Mouse (Mus musculus) limb, embryonic 15.5 days (tissue): ENCODE measurements at regions not wholly inside any gene's neighbourhood (a gene's known extent, or its start where the extent isn't known, plus 50 kb on each side); places are given as distances from the start of the nearest gene placed in this dataset.
A peak's percentile ranks its signal among the peaks of the same experiment; 100 is the strongest.
"Not testable (repeated sequence)": the region's sequence is repeated elsewhere in the genome, so short reads cannot be mapped to it uniquely, and the experiment has no call there.

Experiments
- ATAC-seq: fragments of 200-750 bp; cut with Nextera tagmentation; 2 replicates; pipeline ENCODE4 v1.8.0; 2017; ENCODE audit warnings: low read depth, moderate TSS enrichment; ENCODE audit not compliant: insufficient number of reproducible peaks, low FRiP score, low TSS enrichment
- H3K27ac ChIP-seq: fragments of 300-500 bp; sonication (generic); 2 replicates; pipeline ENCODE4 v1.5.1; 2015; ENCODE audit warnings: moderate library complexity, mild to moderate bottlenecking, inconsistent platforms
- H3K27me3 ChIP-seq: fragments of 300-500 bp; sonication (generic); 2 replicates; pipeline ENCODE4 v1.6.1; 2015; ENCODE audit warnings: inconsistent platforms
- H3K36me3 ChIP-seq: fragments of 300-500 bp; sonication (generic); 2 replicates; pipeline ENCODE4 v1.6.1; 2015; ENCODE audit warnings: inconsistent platforms
- H3K4me1 ChIP-seq: fragments of 300-500 bp; sonication (generic); 2 replicates; pipeline ENCODE4 v1.6.1; 2015; ENCODE audit warnings: inconsistent platforms
- H3K4me2 ChIP-seq: fragments of 300-500 bp; sonication (generic); 2 replicates; pipeline ENCODE4 v1.6.1; 2015; ENCODE audit warnings: mild to moderate bottlenecking, inconsistent platforms
- H3K4me3 ChIP-seq: fragments of 300-500 bp; sonication (generic); 2 replicates; pipeline ENCODE4 v1.5.1; 2015; ENCODE audit warnings: mild to moderate bottlenecking, inconsistent platforms
- H3K9ac ChIP-seq: fragments of 300-500 bp; sonication (generic); 2 replicates; pipeline ENCODE4 v1.6.1; 2015; ENCODE audit warnings: inconsistent platforms
- H3K9me3 ChIP-seq: fragments of 300-500 bp; sonication (generic); 2 replicates; pipeline ENCODE4 v1.6.1; 2016; ENCODE audit warnings: inconsistent platforms
- WGBS: fragments of 180-500 bp; shearing (Covaris S2); methylation state at CpG from one replicate; pipeline ENCODE4 v1.1.7; 2015; 5-methylcytosine and 5-hydroxymethylcytosine counted together

- Histone ChIP-seq H3K4me1 (peaks cover 10% of the 10 kb centered on the region), H3K36me3 (no peaks in the 10 kb centered on the region), H3K27me3 (no peaks in the 10 kb centered on the region), H3K27ac (no peak overlapping the region), H3K9ac (no peak overlapping the region), H3K9me3 (no peaks in the 10 kb centered on the region), H3K4me3 (no peak overlapping the region), H3K4me2 (no peak overlapping the region)
- ATAC-seq: no peak
- 26% methylated on average over 4 of the region's 4 CpGs for WGBS
Observed at GRCm38 (mm10) chr8:78057357-78057756, 155.7 kb upstream of the Ttc29 start.

- 40% methylated on average over 9 of the region's 9 CpGs for WGBS
- ATAC-seq: no peak
- 0 out of 2 replicates have a peak overlapping the region, but pooled peaks have one; percentile 24 for H3K4me2 ChIP-seq
- peak overlapping the region; percentile 57 for H3K27ac ChIP-seq
- no peak overlapping the region for H3K9ac ChIP-seq
- no peak overlapping the region for H3K4me3 ChIP-seq
- peaks cover 29% of the 10 kb centered on the region for H3K4me1 ChIP-seq
- H3K9me3 ChIP-seq: no peaks in the 10 kb centered on the region
- H3K36me3 ChIP-seq: no peaks in the 10 kb centered on the region
- H3K27me3 ChIP-seq: no peaks in the 10 kb centered on the region
Observed at GRCm38 (mm10) chr8:78061827-78062719, 151.0 kb upstream of the Ttc29 start.

- Histone ChIP-seq H3K4me2 (peak overlapping the region; percentile 52), H3K9me3 (no peaks in the 10 kb centered on the region), H3K9ac (no peak overlapping the region), H3K4me1 (peaks cover 29% of the 10 kb centered on the region), H3K36me3 (no peaks in the 10 kb centered on the region), H3K4me3 (peak overlapping the region; percentile 25), H3K27ac (0 out of 2 replicates have a peak overlapping the region, but pooled peaks have one; percentile 57), H3K27me3 (0 out of 2 replicates have a peak, but pooled peaks cover 4% of the 10 kb centered on the region)
- 7% methylated on average over 13 of the region's 13 CpGs for WGBS
- 0 out of 2 replicates have a peak, but pooled peaks have one; percentile 48 for ATAC-seq
Observed at GRCm38 (mm10) chr8:78063529-78063928, 149.6 kb upstream of the Ttc29 start.

GRCm38 (mm10) chr8:78064161-78064560 is 148.9 kb upstream of the Ttc29 start:
- no peak for ATAC-seq
- Histone ChIP-seq H3K9ac (no peak overlapping the region), H3K4me1 (peaks cover 33% of the 10 kb centered on the region), H3K4me2 (peak overlapping the region; percentile 52), H3K9me3 (no peaks in the 10 kb centered on the region), H3K4me3 (peak overlapping the region; percentile 25), H3K27ac (no peak overlapping the region), H3K36me3 (no peaks in the 10 kb centered on the region), H3K27me3 (0 out of 2 replicates have a peak, but pooled peaks cover 4% of the 10 kb centered on the region)
- 27% methylated on average over 13 of the region's 13 CpGs for WGBS

GRCm38 (mm10) chr8:78065890-78066493 is 147.1 kb upstream of the Ttc29 start:
- 38% methylated on average over 10 of the region's 10 CpGs for WGBS
- H3K9me3 ChIP-seq: no peaks in the 10 kb centered on the region
- no peak overlapping the region for H3K9ac ChIP-seq
- no peak overlapping the region for H3K4me2 ChIP-seq
- ATAC-seq: no peak
- no peak overlapping the region for H3K4me3 ChIP-seq
- H3K27me3 ChIP-seq: 0 out of 2 replicates have a peak, but pooled peaks cover 8% of the 10 kb centered on the region
- H3K36me3 ChIP-seq: no peaks in the 10 kb centered on the region
- H3K27ac ChIP-seq: no peak overlapping the region
- H3K4me1 ChIP-seq: peaks cover 33% of the 10 kb centered on the region

GRCm38 (mm10) chr8:78068087-78068910 is 144.8 kb upstream of the Ttc29 start:
- Histone ChIP-seq H3K27ac (no peak overlapping the region), H3K9ac (no peak overlapping the region), H3K4me1 (peaks cover 23% of the 10 kb centered on the region), H3K4me2 (no peak overlapping the region), H3K36me3 (no peaks in the 10 kb centered on the region), H3K4me3 (no peak overlapping the region), H3K9me3 (no peaks in the 10 kb centered on the region), H3K27me3 (0 out of 2 replicates have a peak, but pooled peaks cover 8% of the 10 kb centered on the region)
- no peak for ATAC-seq
- 18% methylated on average over 13 of the region's 13 CpGs for WGBS

GRCm38 (mm10) chr8:78073821-78074220 is 139.3 kb upstream of the Ttc29 start:
- no peaks in the 10 kb centered on the region for H3K9me3 ChIP-seq
- H3K9ac ChIP-seq: no peak overlapping the region
- H3K4me2 ChIP-seq: no peak overlapping the region
- 74% methylated on average over 7 of the region's 7 CpGs for WGBS
- ATAC-seq: no peak
- no peak overlapping the region for H3K4me3 ChIP-seq
- H3K27me3 ChIP-seq: 0 out of 2 replicates have a peak, but pooled peaks cover 5% of the 10 kb centered on the region
- H3K36me3 ChIP-seq: no peaks in the 10 kb centered on the region
- 0 out of 2 replicates have a peak, but pooled peaks cover 3% of the 10 kb centered on the region for H3K4me1 ChIP-seq
- H3K27ac ChIP-seq: no peak overlapping the region

- no peak overlapping the region for H3K27ac ChIP-seq
- no peaks in the 10 kb centered on the region for H3K27me3 ChIP-seq
- H3K9me3 ChIP-seq: no peaks in the 10 kb centered on the region
- H3K9ac ChIP-seq: no peak overlapping the region
- 49% methylated on average over 4 of the region's 4 CpGs for WGBS
- H3K4me3 ChIP-seq: no peak overlapping the region
- ATAC-seq: no peak; the same call in 1 of the 2 replicates
- no peak overlapping the region for H3K4me2 ChIP-seq
- no peaks in the 10 kb centered on the region for H3K36me3 ChIP-seq
- H3K4me1 ChIP-seq: 0 out of 2 replicates have a peak, but pooled peaks cover 2% of the 10 kb centered on the region
Observed at GRCm38 (mm10) chr8:78077122-78077521, 136.0 kb upstream of the Ttc29 start.

- H3K9me3 ChIP-seq, H3K4me2 ChIP-seq, H3K27me3 ChIP-seq, H3K36me3 ChIP-seq, H3K4me1 ChIP-seq, H3K27ac ChIP-seq, H3K4me3 ChIP-seq, H3K9ac ChIP-seq, ATAC-seq: not testable (repeated sequence)
- WGBS: 67% methylated on average over 7 of the region's 7 CpGs
Observed at GRCm38 (mm10) chr8:78081395-78081794, 131.7 kb upstream of the Ttc29 start.

- Histone ChIP-seq H3K4me1 (no peaks in the 10 kb centered on the region), H3K27me3 (no peaks in the 10 kb centered on the region), H3K27ac (no peak overlapping the region), H3K4me2 (no peak overlapping the region), H3K4me3 (no peak overlapping the region), H3K9me3 (no peaks in the 10 kb centered on the region), H3K9ac (no peak overlapping the region), H3K36me3 (no peaks in the 10 kb centered on the region)
- 70% methylated on average over 2 of the region's 2 CpGs for WGBS
- no peak for ATAC-seq
Observed at GRCm38 (mm10) chr8:78083012-78083411, 130.1 kb upstream of the Ttc29 start.

GRCm38 (mm10) chr8:78086361-78086760 is 126.7 kb upstream of the Ttc29 start:
- H3K27me3 ChIP-seq: no peaks in the 10 kb centered on the region
- no peaks in the 10 kb centered on the region for H3K9me3 ChIP-seq
- ATAC-seq: no peak
- no peak overlapping the region for H3K27ac ChIP-seq
- H3K4me3 ChIP-seq: no peak overlapping the region
- H3K36me3 ChIP-seq: no peaks in the 10 kb centered on the region
- H3K4me1 ChIP-seq: no peaks in the 10 kb centered on the region
- H3K4me2 ChIP-seq: no peak overlapping the region
- H3K9ac ChIP-seq: no peak overlapping the region
- 95% methylated on average over 3 of the region's 3 CpGs for WGBS
